Mouse (Mus musculus): ENCODE data around the gene Cnih2.
A peak's percentile ranks its signal among the peaks of the same experiment; 100 is the strongest.

Cnih2 gene

GRCm38 (mm10) chr19:5067867-5068569 is 30.3 kb downstream of the Cnih2 start, which contains the start of gene Cd248:
Cd248 (plus strand) TSS chr19:5068078.
- no peaks in the 10 kb centered on the region for H3K9me3 ChIP-seq (ENCODE audit: low read length)
- H3K4me1 ChIP-seq (replicated peaks; ENCODE audit: low read depth, low read length): peaks cover 73% of the 10 kb centered on the region
- H3K36me3 ChIP-seq (ENCODE audit: insufficient read depth, low read length): no peaks in the 10 kb centered on the region
- H3K4me3 ChIP-seq (replicated peaks; ENCODE audit: low read length): peak within 1 kb of the TSS; percentile 79
- H3K27me3 ChIP-seq (ENCODE audit: insufficient read depth, low read length): peaks cover 51% of the 10 kb centered on the region
- no peak for TF ChIP-seq POU5F1 (IDR thresholded peaks at IDR 0.05; ENCODE audit: borderline replicate concordance, low read length)
- TF ChIP-seq CTCF (conservative IDR thresholded peaks at IDR 0.05; ENCODE audit: low read length): no peak
- no peak for TF ChIP-seq NANOG (IDR thresholded peaks at IDR 0.05; ENCODE audit: borderline replicate concordance, low read length)

GRCm38 (mm10) chr19:5067040-5067799 is 31.1 kb downstream of the Cnih2 start:
- Histone ChIP-seq H3K9me3 (ENCODE audit: low read length) (no peaks in the 10 kb centered on the region), H3K4me3 (replicated peaks; ENCODE audit: low read length) (peak overlapping the region; percentile 79), H3K4me1 (replicated peaks; ENCODE audit: low read depth, low read length) (peaks cover 73% of the 10 kb centered on the region), H3K27me3 (ENCODE audit: insufficient read depth, low read length) (peaks cover 51% of the 10 kb centered on the region), H3K36me3 (ENCODE audit: insufficient read depth, low read length) (no peaks in the 10 kb centered on the region)
- no peak for TF ChIP-seq POU5F1 (IDR thresholded peaks at IDR 0.05; ENCODE audit: borderline replicate concordance, low read length)
- no peak for TF ChIP-seq NANOG (IDR thresholded peaks at IDR 0.05; ENCODE audit: borderline replicate concordance, low read length)
- no peak for TF ChIP-seq CTCF (conservative IDR thresholded peaks at IDR 0.05; ENCODE audit: low read length)

GRCm38 (mm10) chr19:5065104-5065503 is 33.2 kb downstream of the Cnih2 start:
- no peaks in the 10 kb centered on the region for H3K36me3 ChIP-seq (ENCODE audit: insufficient read depth, low read length)
- no peak overlapping the region for H3K4me3 ChIP-seq (replicated peaks; ENCODE audit: low read length)
- no peak for TF ChIP-seq POU5F1 (IDR thresholded peaks at IDR 0.05; ENCODE audit: borderline replicate concordance, low read length)
- TF ChIP-seq NANOG (IDR thresholded peaks at IDR 0.05; ENCODE audit: borderline replicate concordance, low read length): no peak
- no peak for TF ChIP-seq CTCF (conservative IDR thresholded peaks at IDR 0.05; ENCODE audit: low read length)
- no peaks in the 10 kb centered on the region for H3K9me3 ChIP-seq (ENCODE audit: low read length)
- H3K4me1 ChIP-seq (replicated peaks; ENCODE audit: low read depth, low read length): peaks cover 76% of the 10 kb centered on the region
- H3K27me3 ChIP-seq (ENCODE audit: insufficient read depth, low read length): peaks cover 40% of the 10 kb centered on the region

GRCm38 (mm10) chr19:5062446-5062845 is 35.9 kb downstream of the Cnih2 start:
- H3K4me1 ChIP-seq (replicated peaks; ENCODE audit: low read depth, low read length): peaks cover 81% of the 10 kb centered on the region
- peaks cover 16% of the 10 kb centered on the region for H3K27me3 ChIP-seq (ENCODE audit: insufficient read depth, low read length)
- TF ChIP-seq POU5F1 (IDR thresholded peaks at IDR 0.05; ENCODE audit: borderline replicate concordance, low read length) (no peak), CTCF (conservative IDR thresholded peaks at IDR 0.05; ENCODE audit: low read length) (no peak), NANOG (IDR thresholded peaks at IDR 0.05; ENCODE audit: borderline replicate concordance, low read length) (no peak)
- H3K4me3 ChIP-seq (replicated peaks; ENCODE audit: low read length): peak overlapping the region; percentile 41; the same call in 1 of the 2 replicates
- H3K9me3 ChIP-seq (ENCODE audit: low read length): no peaks in the 10 kb centered on the region
- H3K36me3 ChIP-seq (ENCODE audit: insufficient read depth, low read length): no peaks in the 10 kb centered on the region

- no peak for TF ChIP-seq NANOG (IDR thresholded peaks at IDR 0.05; ENCODE audit: borderline replicate concordance, low read length)
- TF ChIP-seq POU5F1 (IDR thresholded peaks at IDR 0.05; ENCODE audit: borderline replicate concordance, low read length): no peak
- no peak for TF ChIP-seq CTCF (conservative IDR thresholded peaks at IDR 0.05; ENCODE audit: low read length)
- H3K9me3 ChIP-seq (ENCODE audit: low read length): no peaks in the 10 kb centered on the region
- peak overlapping the region; percentile 41; the same call in 1 of the 2 replicates for H3K4me3 ChIP-seq (replicated peaks; ENCODE audit: low read length)
- no peaks in the 10 kb centered on the region for H3K36me3 ChIP-seq (ENCODE audit: insufficient read depth, low read length)
- H3K4me1 ChIP-seq (replicated peaks; ENCODE audit: low read depth, low read length): peaks cover 81% of the 10 kb centered on the region
- H3K27me3 ChIP-seq (ENCODE audit: insufficient read depth, low read length): peaks cover 12% of the 10 kb centered on the region
These were observed 36.3 kb downstream of the Cnih2 start for GRCm38 (mm10) chr19:5062041-5062440.

- no peaks in the 10 kb centered on the region for H3K9me3 ChIP-seq (ENCODE audit: low read length)
- peak overlapping the region; percentile 17; the same call in 1 of the 2 replicates for H3K4me3 ChIP-seq (replicated peaks; ENCODE audit: low read length)
- H3K27me3 ChIP-seq (ENCODE audit: insufficient read depth, low read length): 0 out of 2 replicates have a peak, but pooled peaks cover 6% of the 10 kb centered on the region
- H3K36me3 ChIP-seq (ENCODE audit: insufficient read depth, low read length): peaks cover 1% of the 10 kb centered on the region; the same call in 1 of the 2 replicates
- H3K4me1 ChIP-seq (replicated peaks; ENCODE audit: low read depth, low read length): peaks cover 91% of the 10 kb centered on the region
- TF ChIP-seq NANOG (IDR thresholded peaks at IDR 0.05; ENCODE audit: borderline replicate concordance, low read length) (no peak), POU5F1 (IDR thresholded peaks at IDR 0.05; ENCODE audit: borderline replicate concordance, low read length) (no peak), CTCF (conservative IDR thresholded peaks at IDR 0.05; ENCODE audit: low read length) (no peak)
These were observed 37.7 kb downstream of the Cnih2 start for GRCm38 (mm10) chr19:5060365-5061330.

GRCm38 (mm10) chr19:5058801-5059771 is 39.2 kb downstream of the Cnih2 start:
- TF ChIP-seq CTCF (conservative IDR thresholded peaks at IDR 0.05; ENCODE audit: low read length): no peak
- TF ChIP-seq NANOG (IDR thresholded peaks at IDR 0.05; ENCODE audit: borderline replicate concordance, low read length): no peak
- no peak for TF ChIP-seq POU5F1 (IDR thresholded peaks at IDR 0.05; ENCODE audit: borderline replicate concordance, low read length)
- peaks cover 6% of the 10 kb centered on the region; the same call in 1 of the 2 replicates for H3K27me3 ChIP-seq (ENCODE audit: insufficient read depth, low read length)
- peaks cover 79% of the 10 kb centered on the region for H3K4me1 ChIP-seq (replicated peaks; ENCODE audit: low read depth, low read length)
- peaks cover 17% of the 10 kb centered on the region for H3K36me3 ChIP-seq (ENCODE audit: insufficient read depth, low read length)
- H3K4me3 ChIP-seq (replicated peaks; ENCODE audit: low read length): peak overlapping the region; percentile 61
- no peaks in the 10 kb centered on the region for H3K9me3 ChIP-seq (ENCODE audit: low read length)

All from E14TG2a.4 (cell line).